Mouse (Mus musculus): ENCODE results near the gene Helt. TPM values are rescaled to one million over a fixed set of nuclear protein-coding genes. Genes with fewer than 3 reads are reported as not detected.

Gene Helt
- not detected for polyA plus RNA-seq (2017; shearing (Covaris generic))

DNA sequence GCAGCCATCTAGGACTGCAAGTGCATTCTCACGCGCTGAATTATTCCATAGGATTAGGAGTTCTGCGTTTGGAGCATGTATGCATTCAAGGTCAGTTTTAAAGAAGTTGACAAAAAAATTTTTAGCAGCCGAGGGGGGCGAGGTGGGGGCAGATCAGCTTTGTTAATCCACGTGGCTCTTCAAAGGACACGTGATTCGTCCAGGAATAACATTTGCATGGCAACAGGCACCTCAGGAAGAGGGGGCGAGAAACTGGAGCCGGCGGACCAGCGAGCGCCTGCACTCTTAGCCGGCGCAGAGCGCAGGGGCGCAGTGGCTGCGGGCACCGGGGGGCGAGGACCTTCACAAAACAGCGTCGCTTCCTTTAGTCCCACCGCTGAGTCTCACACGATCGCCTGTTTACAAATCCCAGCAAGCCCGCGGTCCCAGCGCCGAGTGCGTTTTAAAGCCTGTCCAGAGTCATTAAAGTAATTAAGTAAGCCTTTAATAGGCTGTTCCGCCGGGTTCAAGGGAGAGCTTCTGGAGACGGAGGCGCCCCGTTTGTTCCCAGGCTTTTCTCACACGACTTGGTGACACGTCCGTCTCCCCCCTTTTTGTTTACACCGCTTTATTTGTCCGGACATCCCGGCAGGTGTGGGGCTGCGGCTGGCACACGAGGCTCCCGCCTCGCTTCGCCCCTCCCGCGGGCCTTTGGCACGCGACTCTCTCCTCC, at the start of gene Helt:
Gene Helt, minus strand, starts transcription at position 491 of the 712 bp plus-strand sequence.

Other genes with a start within 250 kb of the Helt start
- 31.1 TPM for gene Cfap97, start 142.9 kb downstream of the Helt start, polyA plus RNA-seq (2017; shearing (Covaris generic))
- 20.4 TPM for gene Snx25, start 142.5 kb downstream of the Helt start, polyA plus RNA-seq (2017; shearing (Covaris generic))
- gene Slc25a4, start 83.4 kb downstream of the Helt start, polyA plus RNA-seq (2017; shearing (Covaris generic)), result 103 TPM
- 18.0 TPM for gene Acsl1, start 176.4 kb upstream of the Helt start, polyA plus RNA-seq (2017; shearing (Covaris generic))

Data from CD4-positive, CD25-positive, alpha-beta regulatory T cell (primary cell).